Mouse (Mus musculus): ENCODE results near the gene Galc.

GRCm38 (mm10) chr12:98258371-98258844 is 851 bp downstream of the Galc start:
- no peak for TF ChIP-seq CTCF (IDR thresholded peaks at IDR 0.05; ENCODE audit: control insufficient read depth, insufficient read depth, insufficient read length)
- TF ChIP-seq MAX (IDR thresholded peaks at IDR 0.05): no peak
- TF ChIP-seq MYOD1 (IDR thresholded peaks at IDR 0.05; ENCODE audit: control insufficient read depth, insufficient read length, low read depth): no peak
